Mouse (Mus musculus) kidney, adult 2 months (tissue): ENCODE results near the gene Atf1. TPM values are rescaled to one million over a fixed set of nuclear protein-coding genes. Genes with fewer than 3 reads are reported as not detected.

Source experiments
- DNase-seq: peaks from one replicate; pipeline ENCODE4 v3.0.0; 2021
- H3K27ac ChIP-seq: fragments of 200-500 bp; 2 replicates; pipeline ENCODE4 v1.5.1; 2012; ENCODE audit warnings: low read depth, low read length, control low read depth, inconsistent platforms; ENCODE audit not compliant: insufficient read depth
- H3K27me3 ChIP-seq: fragments of 200-500 bp; replicated peaks from 2 replicates; pipeline ENCODE4 v1.6.1; 2012; ENCODE audit warnings: mild to moderate bottlenecking, moderate library complexity, low read length, inconsistent platforms; ENCODE audit not compliant: control insufficient read depth, insufficient read depth
- H3K36me3 ChIP-seq: fragments of 200-500 bp; 2 replicates; pipeline ENCODE4 v1.6.1; 2012; ENCODE audit warnings: mild to moderate bottlenecking, moderate library complexity, low read length, inconsistent platforms; ENCODE audit not compliant: control insufficient read depth, insufficient read depth
- H3K4me1 ChIP-seq: fragments of 200-500 bp; 2 replicates; pipeline ENCODE4 v1.6.1; 2011; ENCODE audit warnings: low read length; ENCODE audit not compliant: control insufficient read depth, insufficient read depth
- H3K4me3 ChIP-seq: fragments of 200-500 bp; 2 replicates; pipeline ENCODE4 v1.5.1; 2011; ENCODE audit warnings: mild to moderate bottlenecking, low read depth, low read length, control low read depth; ENCODE audit not compliant: insufficient read depth
- CTCF ChIP-seq: fragments of 200-500 bp; conservative IDR thresholded peaks from 2 replicates; pipeline ENCODE4 v1.5.1; 2011; ENCODE audit warnings: low read depth, mild to moderate bottlenecking, control low read depth, low read length, moderate library complexity, mixed read lengths; ENCODE audit not compliant: insufficient read depth, insufficient read length
- POLR2A ChIP-seq: fragments of 200-500 bp; IDR thresholded peaks from one replicate; pipeline ENCODE4 v1.6.1; 2011; ENCODE audit warnings: low read depth, low read length, control low read depth
- WGBS: fragments of 180-500 bp; shearing (Covaris S2); methylation state at CpG from one replicate; pipeline ENCODE4 v1.1.7; 2018; 5-methylcytosine and 5-hydroxymethylcytosine counted together
- polyA plus RNA-seq: library from polyadenylated mRNA; depleted of rRNA; stranded (reverse); fragments of >200 nt; gene quantifications from 2 replicates; pipeline ENCODE4 v1.2.3, GENCODE M21; 2012

The Atf1 gene
- polyA plus RNA-seq, 1 experiment = 43.7 TPM

DNA sequence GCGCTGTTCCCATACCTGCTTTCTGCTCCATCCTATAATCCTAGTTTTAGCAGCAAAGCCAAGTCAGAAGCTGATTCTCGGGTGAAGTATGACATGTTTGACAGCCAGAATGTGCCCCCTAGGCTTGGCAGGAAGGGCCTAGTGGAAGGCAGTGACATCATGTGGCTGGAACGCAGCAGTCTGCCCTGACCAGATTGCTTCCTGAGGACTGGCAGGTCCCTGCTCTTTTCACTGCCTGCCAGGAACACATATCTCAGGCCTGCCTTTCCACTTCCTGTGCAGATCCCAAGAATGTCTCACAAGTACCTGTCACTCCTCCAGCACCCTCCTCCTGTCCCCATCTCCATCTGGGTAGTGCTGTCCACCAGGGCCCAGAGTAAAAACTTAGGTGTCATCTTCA lies 27.8 kb upstream of the Atf1 start:
- Histone ChIP-seq H3K4me3 (no peak overlapping the region), H3K36me3 (no peaks in the 10 kb centered on the region; the same call in 1 of the 2 replicates), H3K27ac (no peak overlapping the region), H3K27me3 (no peaks in the 10 kb centered on the region), H3K4me1 (peaks cover 1% of the 10 kb centered on the region; the same call in 1 of the 2 replicates)
- TF ChIP-seq POLR2A = no peak
- WGBS = 64% methylated on average over 3 of the region's 3 CpGs
- DNase-seq = peak; percentile 57

DNA sequence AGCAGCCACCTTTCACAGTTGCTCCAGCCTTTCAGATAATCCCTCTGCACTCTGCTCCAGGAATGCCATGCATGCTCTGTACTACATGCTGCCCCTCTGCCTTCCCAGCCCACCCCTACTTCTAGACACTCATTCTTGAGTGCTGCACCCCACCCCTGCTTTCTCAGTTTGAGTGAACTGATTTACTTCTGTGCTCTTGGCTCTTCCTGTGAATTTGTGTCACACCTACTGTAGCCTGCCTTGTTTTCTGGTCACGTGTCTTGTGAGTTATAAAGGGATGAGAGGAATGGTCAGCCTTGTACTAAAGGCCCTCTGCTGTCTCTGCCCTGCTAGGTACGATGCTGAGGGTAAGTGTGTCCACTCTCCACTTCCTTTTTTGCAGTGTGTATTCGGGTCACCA lies 25.8 kb upstream of the Atf1 start:
- TF ChIP-seq CTCF (no peak), POLR2A (no peak)
- no peak for DNase-seq
- peaks cover 3% of the 10 kb centered on the region; the same call in 1 of the 2 replicates for H3K4me1 ChIP-seq
- WGBS = 90% methylated on average over 3 of the region's 3 CpGs
- H3K27me3 ChIP-seq = no peaks in the 10 kb centered on the region
- H3K27ac ChIP-seq = no peak overlapping the region
- H3K4me3 ChIP-seq = no peak overlapping the region
- H3K36me3 ChIP-seq = no peaks in the 10 kb centered on the region; the same call in 1 of the 2 replicates

DNA sequence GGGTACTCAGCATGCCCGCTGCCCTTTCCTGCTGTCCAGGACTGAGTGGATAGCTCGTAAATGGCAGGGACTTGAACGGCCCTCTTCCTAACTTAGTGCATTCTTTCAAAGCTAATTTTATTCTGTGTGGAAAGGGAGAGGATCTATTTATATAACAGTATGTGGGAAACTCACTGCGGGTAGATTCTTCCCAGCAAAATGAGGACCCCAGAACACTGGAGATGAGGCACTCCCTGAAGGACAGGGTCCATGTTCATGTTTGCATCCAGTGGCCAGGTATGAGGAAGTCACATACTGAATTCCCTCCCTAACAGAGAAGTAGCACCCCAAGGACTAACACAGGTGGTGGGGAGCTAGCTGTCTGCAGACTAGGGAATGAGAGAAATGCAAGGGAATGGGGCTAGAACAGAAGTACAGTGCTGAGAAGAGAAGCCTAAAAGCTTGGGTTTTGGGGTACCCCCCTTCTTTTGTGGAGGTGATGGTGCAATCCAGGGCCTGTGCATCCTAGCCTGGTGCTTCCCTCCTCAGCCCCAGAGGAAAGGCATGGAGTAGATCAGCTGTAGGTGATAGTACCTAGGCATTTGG lies 25.1 kb upstream of the Atf1 start:
- TF ChIP-seq CTCF = no peak
- no peak for TF ChIP-seq POLR2A
- Histone ChIP-seq H3K27me3 (no peaks in the 10 kb centered on the region), H3K4me3 (no peak overlapping the region), H3K27ac (no peak overlapping the region), H3K4me1 (peaks cover 3% of the 10 kb centered on the region; the same call in 1 of the 2 replicates), H3K36me3 (no peaks in the 10 kb centered on the region; the same call in 1 of the 2 replicates)
- DNase-seq = no peak
- 82% methylated on average over 4 of the region's 4 CpGs for WGBS

DNA sequence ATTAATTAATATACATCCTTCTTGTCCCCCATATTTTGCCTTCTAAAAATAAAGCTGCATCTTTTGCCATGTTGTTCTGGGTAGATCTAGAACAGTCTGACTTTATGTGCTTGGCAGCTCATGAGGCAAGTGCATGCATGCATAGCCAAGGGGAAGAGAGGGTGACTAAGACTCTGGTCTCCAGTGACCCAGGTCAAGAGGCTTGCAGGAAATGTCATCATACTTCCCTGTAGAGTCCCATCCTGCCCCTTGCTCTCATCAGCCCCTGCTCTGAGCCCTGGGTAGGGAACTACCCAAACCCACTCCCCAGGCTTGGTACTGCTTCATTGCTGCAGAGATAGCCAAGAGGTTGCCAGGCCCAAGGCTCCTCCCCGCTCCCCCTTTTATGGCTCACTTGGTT lies 23.0 kb upstream of the Atf1 start:
- H3K4me3 ChIP-seq = no peak overlapping the region
- peaks cover 3% of the 10 kb centered on the region; the same call in 1 of the 2 replicates for H3K4me1 ChIP-seq
- H3K36me3 ChIP-seq = no peaks in the 10 kb centered on the region; the same call in none of the 2 replicates
- TF ChIP-seq POLR2A = no peak
- no peak for TF ChIP-seq CTCF
- peak overlapping the region; percentile 74; the same call in 1 of the 2 replicates for H3K27ac ChIP-seq
- WGBS = 89% methylated on average over 1 of the region's 1 CpGs
- H3K27me3 ChIP-seq = no peaks in the 10 kb centered on the region
- DNase-seq = peak; percentile 31

DNA sequence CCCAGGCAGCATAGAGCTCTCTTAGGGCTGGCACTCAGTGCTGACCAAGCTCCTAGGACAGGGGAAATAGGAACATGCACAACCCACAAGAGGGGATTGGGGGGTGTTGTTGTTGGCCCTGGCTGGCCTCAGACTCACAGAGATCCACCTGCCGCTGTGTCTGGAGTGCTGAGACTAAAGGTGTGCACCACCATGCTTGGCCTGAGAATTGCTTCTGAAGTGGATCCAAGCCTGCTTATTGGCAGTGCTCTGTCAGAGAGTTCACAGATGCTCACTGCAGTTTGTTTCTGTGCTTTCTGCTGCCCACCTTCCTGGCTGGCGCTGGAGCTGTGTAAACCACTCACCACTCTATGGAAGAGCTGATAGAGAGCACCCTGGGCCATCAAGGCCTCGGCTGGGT lies 17.6 kb upstream of the Atf1 start:
- Histone ChIP-seq H3K4me1 (no peaks in the 10 kb centered on the region), H3K27ac (no peak overlapping the region), H3K36me3 (no peaks in the 10 kb centered on the region; the same call in 1 of the 2 replicates), H3K4me3 (no peak overlapping the region), H3K27me3 (no peaks in the 10 kb centered on the region)
- DNase-seq = no peak
- over 99% methylated on average over 3 of the region's 3 CpGs for WGBS
- TF ChIP-seq CTCF = no peak
- TF ChIP-seq POLR2A = no peak

DNA sequence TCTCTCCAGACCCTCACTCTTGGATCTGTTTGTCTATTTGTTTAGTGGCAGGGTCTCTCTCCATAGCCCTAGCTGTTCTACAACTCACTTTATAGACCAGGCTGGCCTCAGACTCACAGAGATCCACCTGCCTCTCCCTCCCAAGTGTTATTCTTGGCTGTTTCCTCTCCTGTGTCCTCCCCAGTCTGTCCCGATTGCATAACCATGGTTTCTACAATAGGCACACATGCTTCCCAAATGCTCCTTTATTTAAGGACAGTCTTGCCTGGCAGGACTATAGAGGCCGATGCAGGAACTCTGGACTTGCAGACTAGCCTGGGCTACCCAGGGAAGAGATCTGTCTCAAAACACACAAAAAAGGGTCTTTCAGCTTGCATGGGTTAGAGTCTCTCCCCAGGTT lies 14.3 kb upstream of the Atf1 start:
- TF ChIP-seq CTCF (no peak), POLR2A (no peak)
- no peaks in the 10 kb centered on the region; the same call in 1 of the 2 replicates for H3K36me3 ChIP-seq
- H3K4me3 ChIP-seq = no peak overlapping the region
- H3K27me3 ChIP-seq = no peaks in the 10 kb centered on the region
- H3K27ac ChIP-seq = no peak overlapping the region
- WGBS = 76% methylated on average over 2 of the region's 2 CpGs
- DNase-seq = no peak
- no peaks in the 10 kb centered on the region for H3K4me1 ChIP-seq

DNA sequence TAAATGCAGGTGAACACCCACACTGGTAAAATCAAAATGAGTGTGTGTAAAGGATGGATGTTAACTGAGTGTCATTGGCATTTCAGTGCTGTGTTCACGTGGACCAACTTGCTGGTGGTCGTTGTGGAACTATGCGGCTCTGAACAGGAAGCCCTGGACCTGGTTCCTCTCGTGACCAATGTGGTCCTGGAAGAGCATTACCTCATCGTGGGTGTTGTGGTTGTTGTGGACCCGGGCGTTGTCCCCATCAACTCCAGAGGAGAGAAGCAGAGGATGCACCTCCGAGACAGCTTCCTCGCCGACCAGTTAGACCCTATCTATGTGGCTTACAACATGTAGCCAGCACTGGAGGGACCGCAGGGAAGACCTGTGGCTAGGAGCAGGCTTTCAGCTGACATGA lies 12.5 kb upstream of the Atf1 start:
- WGBS = 86% methylated on average over 11 of the region's 11 CpGs
- TF ChIP-seq CTCF (no peak), POLR2A (no peak)

More for the DNA sequence above, 12.5 kb upstream of the Atf1 start:
- no peaks in the 10 kb centered on the region; the same call in 1 of the 2 replicates for H3K36me3 ChIP-seq
- no peak overlapping the region for H3K27ac ChIP-seq
- H3K4me3 ChIP-seq = no peak overlapping the region
- H3K27me3 ChIP-seq = no peaks in the 10 kb centered on the region
- no peak for DNase-seq
- no peaks in the 10 kb centered on the region for H3K4me1 ChIP-seq
